Mouse (Mus musculus): Measurements from ENCODE around the gene Polr2h. TPM values are rescaled to one million over a fixed set of nuclear protein-coding genes. Genes with fewer than 3 reads are reported as not detected.

Gene Polr2h
- polyA plus RNA-seq, 1 experiment from 2014 or later = 94.4 TPM

Other genes with a start within 250 kb of the Polr2h start
- 104 and 107 TPM in 2 replicates for gene Eif2b5, start 218.8 kb upstream of the Polr2h start, polyA plus RNA-seq (2015; fragmentation: Nextera tagmentation; extraction: Ambion mirVana)
- 30.6 and 37.0 TPM in 2 replicates for gene Dvl3, start 200.7 kb upstream of the Polr2h start, polyA plus RNA-seq (2015; fragmentation: Nextera tagmentation; extraction: Ambion mirVana)
- 1,152 and 1,198 TPM in 2 replicates for gene Ap2m1, start 182.2 kb upstream of the Polr2h start, polyA plus RNA-seq (2015; fragmentation: Nextera tagmentation; extraction: Ambion mirVana)
- gene Abcf3, start 169.1 kb upstream of the Polr2h start, polyA plus RNA-seq (2015; fragmentation: Nextera tagmentation; extraction: Ambion mirVana) = 77.8 and 84.6 TPM in 2 replicates
- gene Vwa5b2, start 128.2 kb upstream of the Polr2h start, polyA plus RNA-seq (2015; fragmentation: Nextera tagmentation; extraction: Ambion mirVana) = 5.4 and 7.3 TPM in 2 replicates
- gene Eef1akmt4, start 106.1 kb upstream of the Polr2h start, polyA plus RNA-seq (2015; fragmentation: Nextera tagmentation; extraction: Ambion mirVana) = 15.4 and 16.4 TPM in 2 replicates
- gene Gm49333, start 106.1 kb upstream of the Polr2h start, polyA plus RNA-seq (2015; fragmentation: Nextera tagmentation; extraction: Ambion mirVana) = not detected in 2 replicates
- gene Alg3, start 105.9 kb upstream of the Polr2h start, polyA plus RNA-seq (2015; fragmentation: Nextera tagmentation; extraction: Ambion mirVana) = 30.9 and 34.0 TPM in 2 replicates
- 18.8 and 22.5 TPM in 2 replicates for gene Camk2n2, start 96.4 kb upstream of the Polr2h start, polyA plus RNA-seq (2015; fragmentation: Nextera tagmentation; extraction: Ambion mirVana)
- gene Ece2, start 87.8 kb upstream of the Polr2h start, polyA plus RNA-seq (2015; fragmentation: Nextera tagmentation; extraction: Ambion mirVana) = 12.4 and 17.0 TPM in 2 replicates
- 401 and 408 TPM in 2 replicates for gene Psmd2, start 66.0 kb upstream of the Polr2h start, polyA plus RNA-seq (2015; fragmentation: Nextera tagmentation; extraction: Ambion mirVana)
- gene Eif4g1, start 49.4 kb upstream of the Polr2h start, polyA plus RNA-seq (2015; fragmentation: Nextera tagmentation; extraction: Ambion mirVana) = 131 and 142 TPM in 2 replicates
- gene Fam131a, start 24.4 kb upstream of the Polr2h start, polyA plus RNA-seq (2015; fragmentation: Nextera tagmentation; extraction: Ambion mirVana) = 57.4 and 65.3 TPM in 2 replicates
- gene Clcn2, start 81 bp downstream of the Polr2h start, polyA plus RNA-seq (2015; fragmentation: Nextera tagmentation; extraction: Ambion mirVana) = 15.9 and 20.8 TPM in 2 replicates
- gene Chrd, start 15.5 kb downstream of the Polr2h start, polyA plus RNA-seq (2015; fragmentation: Nextera tagmentation; extraction: Ambion mirVana) = 4.2 and 4.4 TPM in 2 replicates
- gene Thpo, start 16.8 kb downstream of the Polr2h start, polyA plus RNA-seq (2015; fragmentation: Nextera tagmentation; extraction: Ambion mirVana) = 0.83 and 1.5 TPM in 2 replicates

All from forebrain, embryonic 16.5 days (tissue).